ENCODE assay signal across 8 mouse cellular contexts in the genomic region with DNA sequence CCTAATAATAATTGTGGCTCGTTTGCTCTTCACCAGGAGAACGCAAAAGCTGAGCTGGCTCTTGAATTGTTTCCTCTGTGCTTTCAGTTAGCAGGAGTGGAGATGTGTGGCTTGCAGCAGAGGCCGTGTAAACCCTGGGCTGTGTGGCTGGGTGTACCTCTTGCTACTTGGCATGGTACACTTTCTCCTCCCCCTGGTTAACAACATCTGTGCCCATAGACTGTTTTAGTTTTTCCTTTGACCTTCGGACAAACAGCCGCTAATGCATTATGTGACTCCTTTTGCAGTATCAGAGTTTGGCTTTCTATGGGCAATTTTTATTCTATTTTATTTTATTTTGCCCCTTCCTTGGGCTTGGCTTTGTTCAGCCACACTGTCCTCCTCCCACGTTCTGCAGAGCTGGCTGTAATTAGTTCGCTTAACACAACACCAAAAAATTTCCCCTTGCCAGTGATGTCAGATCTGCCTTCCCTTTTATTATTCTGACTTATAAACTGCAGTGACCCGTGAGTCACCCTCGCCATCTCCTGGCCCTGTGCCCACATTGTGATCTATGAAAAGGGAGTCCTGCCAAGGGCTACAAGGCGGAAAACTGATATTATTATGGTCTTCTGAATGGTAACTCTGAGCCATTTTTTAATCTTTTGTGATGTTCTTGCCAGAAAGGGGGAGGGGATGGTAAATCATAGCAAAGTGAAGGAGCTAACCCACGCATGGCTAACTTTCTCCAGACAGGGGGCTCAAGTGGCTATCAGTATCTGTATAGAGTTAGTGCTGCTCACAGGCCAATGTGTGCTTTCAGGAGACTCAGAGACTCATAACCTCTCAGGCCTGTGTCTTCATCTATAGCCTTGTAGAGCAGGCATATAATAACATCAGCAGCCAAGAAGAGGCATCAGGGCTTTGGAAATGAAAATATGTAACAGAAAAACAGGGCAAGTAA.
DNase-seq lines count a peak whose midpoint lies in the region; ATAC-seq lines count a peak whose summit lies in the region.

No protein-coding gene starts in this region.

- 0 out of 2 replicates have a peak overlapping the region, but pooled peaks have one; percentile 13 for H3K27ac ChIP-seq in midbrain, embryonic 10.5 days (replicated peaks)
- H3K27ac ChIP-seq in midbrain, embryonic 13.5 days, result no peak overlapping the region
- peak overlapping the region; percentile 32; the same call in 1 of the 2 replicates for H3K27ac ChIP-seq in hindbrain, embryonic 14.5 days
- H3K27ac ChIP-seq in neural tube, embryonic 14.5 days (ENCODE audit: low read depth, low read length), result no peak overlapping the region

- 0 out of 2 replicates have a peak, but pooled peaks cover 2% of the 10 kb centered on the region for H3K36me3 ChIP-seq in midbrain, embryonic 10.5 days
- H3K36me3 ChIP-seq in midbrain, embryonic 13.5 days, result no peaks in the 10 kb centered on the region
- no peaks in the 10 kb centered on the region for H3K36me3 ChIP-seq in hindbrain, embryonic 14.5 days (replicated peaks; ENCODE audit: control insufficient read depth, insufficient read depth)
- no peaks in the 10 kb centered on the region for H3K36me3 ChIP-seq in neural tube, embryonic 14.5 days (ENCODE audit: control insufficient read depth, insufficient read depth, low read length)

- H3K4me1 ChIP-seq in midbrain, embryonic 10.5 days, result peaks cover 40% of the 10 kb centered on the region
- H3K4me1 ChIP-seq in midbrain, embryonic 13.5 days (replicated peaks), result peaks cover 23% of the 10 kb centered on the region
- H3K4me1 ChIP-seq in hindbrain, embryonic 14.5 days (replicated peaks; ENCODE audit: control insufficient read depth, insufficient read depth, low read length), result peaks cover 14% of the 10 kb centered on the region
- peaks cover 5% of the 10 kb centered on the region; the same call in 1 of the 2 replicates for H3K4me1 ChIP-seq in neural tube, embryonic 14.5 days (ENCODE audit: control insufficient read depth, insufficient read depth, low read length)

- H3K4me3 ChIP-seq in midbrain, embryonic 10.5 days, result no peak overlapping the region
- H3K4me3 ChIP-seq in midbrain, embryonic 13.5 days (replicated peaks), result no peak overlapping the region
- no peak overlapping the region for H3K4me3 ChIP-seq in hindbrain, embryonic 14.5 days (replicated peaks; ENCODE audit: low read length)
- H3K4me3 ChIP-seq in neural tube, embryonic 14.5 days (ENCODE audit: low read depth, low read length), result no peak overlapping the region

- no peak for DNase-seq in midbrain, embryonic 10.5 days (ENCODE audit: low spot score)
- DNase-seq in gastrocnemius, adult 8-10 months (ENCODE audit: low spot score in 2 of 2), result peak; percentile 12 to 38
- peak; percentile 56 for DNase-seq in hindbrain, embryonic 14.5 days (ENCODE audit: low spot score)
- DNase-seq in liver, result peak; percentile 54
- DNase-seq in layer of hippocampus, adult 9-10 months (ENCODE audit: low spot score), result no peak

- ATAC-seq in midbrain, embryonic 13.5 days, result no peak
- peak; percentile 47 for ATAC-seq in hindbrain, embryonic 14.5 days (ENCODE audit: low FRiP score)
- ATAC-seq in neural tube, embryonic 14.5 days (ENCODE audit: low read depth), result 0 out of 2 replicates have a peak, but pooled peaks have one; percentile 21
- no peak for ATAC-seq in CD4-positive, CD25-positive, alpha-beta regulatory T cell, adult 4 months

- H3K27me3 ChIP-seq in midbrain, embryonic 10.5 days (ENCODE audit: low read depth, poor library complexity, severe bottlenecking), result no peaks in the 10 kb centered on the region
- H3K27me3 ChIP-seq in midbrain, embryonic 13.5 days, result no peaks in the 10 kb centered on the region
- no peaks in the 10 kb centered on the region for H3K27me3 ChIP-seq in hindbrain, embryonic 14.5 days (ENCODE audit: control insufficient read depth, insufficient read depth, low read length)
- H3K27me3 ChIP-seq in neural tube, embryonic 14.5 days (ENCODE audit: control insufficient read depth, insufficient read depth, low read length), result no peaks in the 10 kb centered on the region

- WGBS in midbrain, embryonic 10.5 days, result 73% methylated on average over 11 of the region's 11 CpGs
- 40% methylated on average over 11 of the region's 11 CpGs for WGBS in midbrain, embryonic 13.5 days
- 20% methylated on average over 11 of the region's 11 CpGs for WGBS in hindbrain, embryonic 14.5 days
- 22% methylated on average over 11 of the region's 11 CpGs for WGBS in neural tube, embryonic 14.5 days

- no peak overlapping the region for H3K9ac ChIP-seq in midbrain, embryonic 13.5 days (replicated peaks)
- 0 out of 2 replicates have a peak overlapping the region, but pooled peaks have one; percentile 8 for H3K9ac ChIP-seq in hindbrain, embryonic 14.5 days
- H3K9ac ChIP-seq in neural tube, embryonic 14.5 days (replicated peaks; ENCODE audit: low read depth, low read length), result no peak overlapping the region

- H3K9me3 ChIP-seq in midbrain, embryonic 10.5 days (replicated peaks), result no peaks in the 10 kb centered on the region
- no peaks in the 10 kb centered on the region for H3K9me3 ChIP-seq in midbrain, embryonic 13.5 days
- no peaks in the 10 kb centered on the region for H3K9me3 ChIP-seq in hindbrain, embryonic 14.5 days (ENCODE audit: control insufficient read depth, low read length)
- no peaks in the 10 kb centered on the region for H3K9me3 ChIP-seq in neural tube, embryonic 14.5 days (ENCODE audit: control insufficient read depth, low read length)

- no peak overlapping the region for H3K4me2 ChIP-seq in midbrain, embryonic 13.5 days (replicated peaks)
- H3K4me2 ChIP-seq in hindbrain, embryonic 14.5 days (replicated peaks), result no peak overlapping the region
- no peak overlapping the region for H3K4me2 ChIP-seq in neural tube, embryonic 14.5 days (ENCODE audit: low read depth, low read length)

Comparison
In these comparisons a context has a peak if more than half of its experiments do, and no peak if none do; other contexts are left out.
1. H3K27ac ChIP-seq: peak in midbrain, embryonic 10.5 days (single experiment) and hindbrain, embryonic 14.5 days (single experiment); none in midbrain, embryonic 13.5 days (single experiment) and neural tube, embryonic 14.5 days (single experiment).
2. DNase-seq: peak in gastrocnemius, adult 8-10 months (2 of 2), hindbrain, embryonic 14.5 days (single experiment) and liver (single experiment); none in midbrain, embryonic 10.5 days (single experiment) and layer of hippocampus, adult 9-10 months (single experiment).
3. ATAC-seq: peak in hindbrain, embryonic 14.5 days (single experiment) and neural tube, embryonic 14.5 days (single experiment); none in midbrain, embryonic 13.5 days (single experiment) and CD4-positive, CD25-positive, alpha-beta regulatory T cell, adult 4 months (single experiment).